Mouse (Mus musculus): Measurements from ENCODE around the gene Olfr676.
"Not testable (repeated sequence)": the region's sequence is repeated elsewhere in the genome, so short reads cannot be mapped to it uniquely, and the experiment has no call there.

Olfr676 gene

GRCm38 (mm10) chr7:105032398-105032797 lies at the start of gene Olfr676:
Gene Olfr676 (plus strand): TSS chr7:105032698.
- no peak for DNase-seq (ENCODE audit: low spot score in 2 of 2)

- DNase-seq (ENCODE audit: low spot score in 2 of 2): no peak
Measured at GRCm38 (mm10) chr7:105001929-105002328, 30.6 kb upstream of the Olfr676 start, which contains the start of gene Olfr672. Gene Olfr672 (minus strand): TSS chr7:105002029.

- no peak for DNase-seq (ENCODE audit: low spot score in 2 of 2)
Measured at GRCm38 (mm10) chr7:105022530-105022929, 10.0 kb upstream of the Olfr676 start.

GRCm38 (mm10) chr7:105028360-105028759 lies 4.1 kb upstream of the Olfr676 start, which contains the start of gene Olfr675:
Gene Olfr675 (minus strand): TSS chr7:105028460.
- DNase-seq (ENCODE audit: low spot score in 2 of 2): no peak

DNA sequence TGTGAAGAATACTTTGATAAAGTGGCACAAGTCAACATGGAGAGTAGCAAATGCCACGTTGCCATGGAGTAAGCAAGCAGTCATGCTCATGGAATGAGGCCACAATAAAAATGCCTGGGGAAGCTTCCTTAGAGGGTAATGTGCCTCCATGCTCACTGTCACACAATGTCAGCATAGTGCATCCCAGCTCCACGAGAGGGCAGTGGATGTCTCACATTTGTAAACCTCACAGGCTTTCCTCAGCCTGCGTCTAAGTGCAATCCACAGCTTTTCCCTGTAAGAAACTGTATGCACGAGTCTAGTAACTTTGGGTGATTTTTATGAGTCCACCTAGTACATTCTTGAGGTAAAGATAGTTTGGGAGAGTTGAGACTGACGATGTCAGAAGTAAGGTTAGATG lies 1.3 kb downstream of the Olfr676 start:
- DNase-seq (ENCODE audit: low spot score in 2 of 2): not testable (repeated sequence)

- DNase-seq (ENCODE audit: low spot score in 2 of 2): no peak
Measured at GRCm38 (mm10) chr7:105058951-105059350, 26.5 kb downstream of the Olfr676 start.

GRCm38 (mm10) chr7:105064175-105064574 lies 31.7 kb downstream of the Olfr676 start, which contains the start of gene Olfr678:
Gene Olfr678 (plus strand): TSS chr7:105064475.
- no peak for DNase-seq (ENCODE audit: low spot score in 2 of 2)

DNA sequence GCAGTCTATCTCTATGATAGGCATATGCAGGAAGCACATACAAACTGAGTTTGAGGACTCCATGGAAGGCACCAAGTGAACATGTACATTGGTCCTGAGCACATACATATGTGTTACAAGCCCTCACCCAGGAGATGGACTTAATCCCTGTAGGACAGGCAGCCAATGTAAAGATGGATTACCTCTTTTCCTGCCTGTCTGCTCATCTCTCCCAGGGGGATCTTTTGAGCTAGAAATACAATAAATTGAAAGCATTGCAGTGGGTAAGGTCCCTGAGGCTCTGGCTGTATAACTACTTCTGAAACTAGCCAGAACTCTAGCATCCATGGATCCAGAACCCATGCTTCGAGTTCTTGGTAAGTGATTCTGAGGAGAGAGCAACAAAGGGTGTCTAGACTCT lies 48.4 kb downstream of the Olfr676 start, which contains the start of gene Olfr679:
Olfr679 (plus strand) TSS at position 301 of the 400 bp plus-strand sequence.
- no peak for DNase-seq (ENCODE audit: low spot score in 2 of 2)

All from frontal cortex, postnatal 14 days (tissue).